Mouse (Mus musculus) heart, embryonic 12.5 days (tissue): ENCODE results near the gene Fndc3a. TPM values are rescaled to one million over a fixed set of nuclear protein-coding genes. Genes with fewer than 3 reads are reported as not detected.
A peak's percentile ranks its signal among the peaks of the same experiment; 100 is the strongest.

Experiments used
- ATAC-seq: fragments of 200-750 bp; cut with Nextera tagmentation; 2 replicates; pipeline ENCODE4 v1.8.0; 2017; ENCODE audit warnings: moderate TSS enrichment, moderate library complexity; ENCODE audit not compliant: insufficient number of reproducible peaks, low FRiP score
- H3K27ac ChIP-seq: fragments of 300-500 bp; sonication (generic); 2 replicates; pipeline ENCODE4 v1.5.1; 2016; ENCODE audit warnings: mild to moderate bottlenecking, moderate library complexity; ENCODE audit not compliant: poor library complexity, severe bottlenecking
- H3K27me3 ChIP-seq: fragments of 300-500 bp; sonication (generic); replicated peaks from 2 replicates; pipeline ENCODE4 v1.6.1; 2016; ENCODE audit warnings: mild to moderate bottlenecking, moderate library complexity
- H3K36me3 ChIP-seq: fragments of 300-500 bp; sonication (generic); 2 replicates; pipeline ENCODE4 v1.6.1; 2016; ENCODE audit warnings: mild to moderate bottlenecking, moderate library complexity
- H3K4me1 ChIP-seq: fragments of 300-500 bp; sonication (generic); replicated peaks from 2 replicates; pipeline ENCODE4 v1.6.1; 2016; ENCODE audit warnings: mild to moderate bottlenecking
- H3K4me2 ChIP-seq: fragments of 300-500 bp; sonication (generic); 2 replicates; pipeline ENCODE4 v1.6.1; 2016; ENCODE audit warnings: mild to moderate bottlenecking, moderate library complexity
- H3K4me3 ChIP-seq: fragments of 300-500 bp; sonication (generic); 2 replicates; pipeline ENCODE4 v1.5.1; 2016; ENCODE audit warnings: mild to moderate bottlenecking
- H3K9ac ChIP-seq: fragments of 300-500 bp; sonication (generic); 2 replicates; pipeline ENCODE4 v1.6.1; 2016; ENCODE audit warnings: mild to moderate bottlenecking, moderate library complexity
- H3K9me3 ChIP-seq: fragments of 300-500 bp; sonication (generic); replicated peaks from 2 replicates; pipeline ENCODE4 v1.6.1; 2016; ENCODE audit warnings: mild to moderate bottlenecking, moderate library complexity
- WGBS: fragments of 180-500 bp; shearing (Covaris S2); methylation state at CpG from one replicate; pipeline ENCODE4 v1.1.7; 2016; 5-methylcytosine and 5-hydroxymethylcytosine counted together
- polyA plus RNA-seq: library from polyadenylated mRNA; unstranded; fragments of >200 nt; fragmentation: Nextera tagmentation; extraction: Ambion mirVana; gene quantifications from 2 replicates; pipeline ENCODE4 v1.2.1, GENCODE M21; 2016

Fndc3a gene
- polyA plus RNA-seq, 1 experiment from 2014 or later: 21.6 TPM

GRCm38 (mm10) chr14:72536392-72537017 is 173.3 kb downstream of the Fndc3a start:
- H3K9me3 ChIP-seq: no peaks in the 10 kb centered on the region
- H3K4me1 ChIP-seq: peaks cover 11% of the 10 kb centered on the region
- no peak for ATAC-seq
- no peak overlapping the region for H3K4me2 ChIP-seq
- no peak overlapping the region for H3K9ac ChIP-seq
- no peak overlapping the region for H3K4me3 ChIP-seq
- WGBS: 80% methylated on average over 5 of the region's 5 CpGs
- peaks cover 32% of the 10 kb centered on the region for H3K36me3 ChIP-seq
- peaks cover 20% of the 10 kb centered on the region for H3K27me3 ChIP-seq
- no peak overlapping the region for H3K27ac ChIP-seq

- H3K27me3 ChIP-seq: peaks cover 45% of the 10 kb centered on the region
- no peak overlapping the region for H3K9ac ChIP-seq
- H3K36me3 ChIP-seq: peaks cover 8% of the 10 kb centered on the region; the same call in 1 of the 2 replicates
- no peak overlapping the region for H3K4me3 ChIP-seq
- no peak overlapping the region for H3K4me2 ChIP-seq
- peaks cover 11% of the 10 kb centered on the region for H3K4me1 ChIP-seq
- WGBS: 62% methylated on average over 7 of the region's 7 CpGs
- H3K27ac ChIP-seq: no peak overlapping the region
- no peaks in the 10 kb centered on the region for H3K9me3 ChIP-seq
- no peak for ATAC-seq
Observed at GRCm38 (mm10) chr14:72533862-72534261, 175.9 kb downstream of the Fndc3a start.

GRCm38 (mm10) chr14:72532028-72532917 is 177.5 kb downstream of the Fndc3a start:
- ATAC-seq: peak; percentile 46; the same call in 1 of the 2 replicates
- Histone ChIP-seq H3K9me3 (no peaks in the 10 kb centered on the region), H3K36me3 (peaks cover 5% of the 10 kb centered on the region; the same call in 1 of the 2 replicates), H3K27me3 (peaks cover 56% of the 10 kb centered on the region), H3K9ac (peak overlapping the region; percentile 11; the same call in 1 of the 2 replicates), H3K4me2 (peak overlapping the region; percentile 91), H3K4me3 (peak overlapping the region; percentile 49), H3K4me1 (peaks cover 11% of the 10 kb centered on the region), H3K27ac (no peak overlapping the region)
- WGBS: 3% methylated on average over 54 of the region's 54 CpGs

- H3K4me2 ChIP-seq: no peak overlapping the region
- no peaks in the 10 kb centered on the region for H3K36me3 ChIP-seq
- H3K4me3 ChIP-seq: no peak overlapping the region
- no peak for ATAC-seq
- H3K9ac ChIP-seq: no peak overlapping the region
- peaks cover 42% of the 10 kb centered on the region for H3K27me3 ChIP-seq
- H3K4me1 ChIP-seq: peaks cover 5% of the 10 kb centered on the region
- H3K27ac ChIP-seq: no peak overlapping the region
- no peaks in the 10 kb centered on the region for H3K9me3 ChIP-seq
- WGBS: 76% methylated on average over 1 of the region's 1 CpGs
Observed at GRCm38 (mm10) chr14:72527126-72527525, 182.7 kb downstream of the Fndc3a start.

- Histone ChIP-seq H3K4me2 (no peak overlapping the region), H3K4me3 (no peak overlapping the region), H3K27ac (no peak overlapping the region), H3K4me1 (no peaks in the 10 kb centered on the region), H3K9me3 (no peaks in the 10 kb centered on the region), H3K9ac (no peak overlapping the region), H3K36me3 (no peaks in the 10 kb centered on the region), H3K27me3 (no peaks in the 10 kb centered on the region)
- no peak for ATAC-seq
- 38% methylated on average over 2 of the region's 2 CpGs for WGBS
Observed at GRCm38 (mm10) chr14:72519561-72519960, 190.2 kb downstream of the Fndc3a start.

GRCm38 (mm10) chr14:72518786-72519185 is 191.0 kb downstream of the Fndc3a start:
- ATAC-seq: no peak
- Histone ChIP-seq H3K27ac (no peak overlapping the region), H3K9me3 (no peaks in the 10 kb centered on the region), H3K27me3 (no peaks in the 10 kb centered on the region), H3K36me3 (no peaks in the 10 kb centered on the region), H3K4me2 (no peak overlapping the region), H3K4me1 (no peaks in the 10 kb centered on the region), H3K4me3 (no peak overlapping the region), H3K9ac (no peak overlapping the region)
- 73% methylated on average over 6 of the region's 6 CpGs for WGBS

GRCm38 (mm10) chr14:72516376-72516775 is 193.4 kb downstream of the Fndc3a start:
- Histone ChIP-seq H3K27ac (no peak overlapping the region), H3K9ac (no peak overlapping the region), H3K36me3 (no peaks in the 10 kb centered on the region), H3K4me2 (no peak overlapping the region), H3K27me3 (no peaks in the 10 kb centered on the region), H3K9me3 (no peaks in the 10 kb centered on the region), H3K4me3 (no peak overlapping the region), H3K4me1 (no peaks in the 10 kb centered on the region)
- 24% methylated on average over 5 of the region's 5 CpGs for WGBS
- ATAC-seq: no peak

GRCm38 (mm10) chr14:72506723-72507420 is 202.9 kb downstream of the Fndc3a start:
- ATAC-seq: no peak
- Histone ChIP-seq H3K9ac (peak overlapping the region; percentile 59; the same call in 1 of the 2 replicates), H3K27me3 (no peaks in the 10 kb centered on the region), H3K4me1 (peaks cover 12% of the 10 kb centered on the region), H3K4me2 (peak overlapping the region; percentile 84), H3K4me3 (peak overlapping the region; percentile 48), H3K27ac (no peak overlapping the region), H3K36me3 (no peaks in the 10 kb centered on the region), H3K9me3 (no peaks in the 10 kb centered on the region)
- WGBS: 4% methylated on average over 11 of the region's 11 CpGs

- Histone ChIP-seq H3K36me3 (no peaks in the 10 kb centered on the region), H3K4me3 (peak overlapping the region; percentile 48), H3K9me3 (no peaks in the 10 kb centered on the region), H3K9ac (peak overlapping the region; percentile 59), H3K27ac (no peak overlapping the region), H3K4me1 (peaks cover 12% of the 10 kb centered on the region), H3K27me3 (no peaks in the 10 kb centered on the region), H3K4me2 (peak overlapping the region; percentile 84)
- peak; percentile 76; the same call in 1 of the 2 replicates for ATAC-seq
- WGBS: 7% methylated on average over 12 of the region's 12 CpGs
Observed at GRCm38 (mm10) chr14:72506018-72506722, 203.6 kb downstream of the Fndc3a start.

- no peak overlapping the region for H3K9ac ChIP-seq
- H3K36me3 ChIP-seq: no peaks in the 10 kb centered on the region
- no peaks in the 10 kb centered on the region for H3K27me3 ChIP-seq
- ATAC-seq: no peak
- H3K4me1 ChIP-seq: peaks cover 12% of the 10 kb centered on the region
- no peaks in the 10 kb centered on the region for H3K9me3 ChIP-seq
- H3K27ac ChIP-seq: no peak overlapping the region
- 89% methylated on average over 1 of the region's 1 CpGs for whole genome bisulfite sequencing
- no peak overlapping the region for H3K4me2 ChIP-seq
- H3K4me3 ChIP-seq: no peak overlapping the region
Observed at GRCm38 (mm10) chr14:72504985-72505384, 204.8 kb downstream of the Fndc3a start.
